Mouse (Mus musculus) kidney, postnatal 10 days (tissue): ENCODE measurements around the gene Hephl1.
A peak's percentile ranks its signal among the peaks of the same experiment; 100 is the strongest.

Experiments
- DNase-seq: peaks from one replicate; pipeline ENCODE4 v3.0.0; 2021; ENCODE audit warnings: mixed read lengths

Gene Hephl1

DNA sequence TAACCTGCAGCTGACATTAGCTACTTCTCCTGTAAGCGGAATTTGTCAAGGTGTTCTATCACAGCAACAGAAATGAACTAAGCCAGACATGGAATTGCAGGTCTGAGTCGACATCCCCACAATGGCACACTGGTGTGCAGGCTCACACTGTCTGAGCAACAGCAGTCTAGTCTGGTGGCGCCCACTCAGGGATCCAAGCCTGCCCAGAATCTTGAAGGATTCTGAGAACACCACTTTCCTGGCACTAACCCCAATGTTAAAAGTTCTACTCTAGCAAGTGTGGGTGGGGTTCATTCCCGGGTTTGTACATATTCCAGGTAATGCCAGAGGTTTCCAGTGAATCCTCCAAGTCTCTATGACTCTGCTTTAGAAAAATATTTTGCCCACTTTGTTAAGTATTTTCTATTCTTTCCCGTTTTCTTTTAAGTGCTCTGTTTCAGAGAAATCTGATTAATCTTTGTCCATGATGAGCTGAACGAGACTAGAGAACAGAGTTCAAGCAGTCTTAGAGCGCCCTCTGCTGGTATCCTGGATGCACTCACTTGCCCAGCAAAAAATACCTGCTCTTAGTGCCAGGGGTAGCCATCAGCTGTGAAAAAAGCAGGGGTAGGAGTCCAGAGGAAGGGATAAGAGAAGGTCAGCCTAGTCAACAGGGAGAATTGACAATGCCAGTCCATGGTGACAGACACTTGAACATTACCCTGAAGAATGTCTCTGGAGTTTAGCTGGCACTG, 96.5 kb downstream of the Hephl1 start:
- peak; percentile 85 for DNase-seq

DNA sequence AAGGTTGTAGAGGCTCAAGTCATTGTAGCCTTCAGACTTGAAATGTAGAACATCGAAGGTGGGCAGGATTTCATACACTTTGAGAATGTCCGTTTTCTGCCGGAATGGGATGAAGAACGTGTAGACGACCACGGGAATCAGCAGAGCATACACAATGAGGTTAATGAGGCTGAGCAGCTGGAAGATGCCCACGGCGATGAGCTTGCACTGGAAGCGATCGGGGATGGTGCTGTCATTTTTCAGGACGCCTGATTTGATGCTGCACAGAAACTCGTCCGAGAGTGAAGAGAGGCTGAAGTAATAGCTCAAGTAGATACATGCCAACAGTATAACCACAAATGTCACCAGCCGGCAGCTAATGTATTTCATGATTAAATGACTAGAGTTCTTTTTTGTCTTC, 104.3 kb downstream of the Hephl1 start:
- DNase-seq: no peak

DNA sequence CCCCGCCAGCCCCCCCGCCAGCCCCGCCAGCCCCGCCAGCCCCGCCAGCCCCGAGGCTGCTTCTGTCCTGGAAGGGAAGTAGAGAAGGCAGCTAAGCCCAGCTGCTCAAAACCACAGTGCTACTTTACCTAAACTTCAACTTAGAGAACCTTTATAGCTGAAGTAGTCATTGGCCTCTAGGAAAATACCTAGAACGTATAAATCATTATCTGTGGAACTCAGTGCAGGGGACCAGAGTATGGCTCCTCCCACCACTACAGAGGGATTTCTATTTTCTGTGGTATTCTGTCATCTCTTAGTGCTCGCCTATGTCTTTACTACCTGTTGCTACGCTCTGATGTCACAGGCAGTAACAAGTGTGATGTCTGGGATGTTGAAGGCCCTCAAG, 107.6 kb downstream of the Hephl1 start:
- DNase-seq: no peak

DNA sequence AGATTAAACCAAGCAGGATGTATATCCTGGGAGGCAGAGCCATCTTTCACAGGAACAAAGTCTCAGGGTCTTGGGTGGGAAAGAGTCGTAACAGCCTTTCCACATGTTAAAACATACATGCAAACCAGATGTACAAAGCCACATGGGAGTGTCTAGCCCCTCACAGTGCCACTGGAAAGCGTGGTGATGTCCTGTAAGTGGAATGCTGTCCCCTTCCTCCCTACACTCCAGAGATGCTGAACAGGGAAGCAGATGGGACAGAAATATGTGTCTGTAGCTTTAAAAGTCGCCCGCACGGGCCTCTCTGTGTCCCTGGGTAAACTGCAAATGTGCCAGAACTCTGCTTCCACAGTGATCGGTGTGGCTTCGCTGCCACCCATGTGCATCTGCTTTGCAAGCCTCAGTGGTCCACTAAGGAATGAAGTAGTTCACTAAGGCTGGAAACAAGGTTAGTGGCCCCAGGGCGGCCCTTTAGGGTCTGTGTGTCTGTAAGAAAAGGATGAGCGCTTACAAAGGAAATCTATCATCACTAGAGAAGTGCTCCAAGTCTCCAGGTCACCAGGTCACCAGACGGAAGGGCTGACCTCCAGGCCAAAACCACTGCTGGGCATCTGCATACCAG, 108.1 kb downstream of the Hephl1 start:
- no peak for DNase-seq

DNA sequence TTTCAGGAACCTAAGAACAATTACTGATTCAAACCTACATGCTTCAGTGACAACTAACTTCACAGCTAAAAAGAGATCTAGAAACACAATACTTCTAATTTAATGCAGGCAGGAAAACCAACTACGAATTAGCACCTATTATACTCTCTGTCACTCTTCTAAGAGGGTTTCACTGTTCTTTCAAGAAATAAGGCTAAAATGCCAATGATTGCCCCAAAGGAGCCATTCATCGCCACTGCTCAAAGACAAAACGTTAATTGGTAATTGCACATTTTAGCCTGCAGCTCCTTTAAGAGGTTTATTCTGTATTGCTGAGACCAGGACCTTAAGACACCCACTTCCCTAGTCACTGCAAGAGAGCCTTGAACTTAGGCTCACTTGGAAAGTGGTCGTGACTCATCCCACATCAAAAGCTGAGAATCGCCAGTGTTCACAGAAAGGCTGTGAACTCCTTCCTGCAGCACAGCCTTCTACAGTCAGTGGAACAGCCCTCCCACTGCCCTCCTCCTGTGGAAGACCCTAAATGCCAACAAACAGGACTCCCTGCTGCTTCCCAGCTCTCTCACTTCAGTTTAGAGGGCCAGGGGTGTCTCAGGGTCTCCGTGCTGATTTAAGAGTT, 108.8 kb downstream of the Hephl1 start:
- DNase-seq: no peak
